Mouse (Mus musculus) layer of hippocampus, adult 11-12 months (tissue): ENCODE results near the gene Dnah14.
A peak's percentile ranks its signal among the peaks of the same experiment; 100 is the strongest.

Experiments
- DNase-seq: peaks from one replicate; pipeline ENCODE4 v3.0.0; 2022; ENCODE audit warnings: low spot score

Gene Dnah14

DNA sequence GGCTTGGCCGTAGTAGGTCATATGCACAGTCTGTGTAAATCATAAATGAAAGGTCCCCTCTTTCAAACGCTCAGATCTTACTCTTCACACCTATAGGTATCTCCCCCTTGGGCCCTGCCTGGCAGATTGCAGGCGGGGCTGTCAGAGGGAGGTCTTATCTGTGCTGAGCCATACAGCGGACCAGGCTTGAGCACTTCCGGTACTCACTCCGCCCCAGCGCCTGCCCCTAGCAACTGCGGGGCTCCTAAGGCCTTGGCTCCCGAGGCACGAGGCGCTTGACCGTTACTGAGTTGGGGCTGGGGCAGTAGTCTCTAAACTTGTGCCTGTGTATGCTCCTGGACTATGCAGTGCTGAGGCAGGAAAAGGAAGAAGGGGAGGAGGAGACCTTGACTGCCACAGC lies at the start of gene Dnah14:
Gene Dnah14, plus strand, starts transcription at position 238 of the 400 bp plus-strand sequence.
- DNase-seq: no peak

DNA sequence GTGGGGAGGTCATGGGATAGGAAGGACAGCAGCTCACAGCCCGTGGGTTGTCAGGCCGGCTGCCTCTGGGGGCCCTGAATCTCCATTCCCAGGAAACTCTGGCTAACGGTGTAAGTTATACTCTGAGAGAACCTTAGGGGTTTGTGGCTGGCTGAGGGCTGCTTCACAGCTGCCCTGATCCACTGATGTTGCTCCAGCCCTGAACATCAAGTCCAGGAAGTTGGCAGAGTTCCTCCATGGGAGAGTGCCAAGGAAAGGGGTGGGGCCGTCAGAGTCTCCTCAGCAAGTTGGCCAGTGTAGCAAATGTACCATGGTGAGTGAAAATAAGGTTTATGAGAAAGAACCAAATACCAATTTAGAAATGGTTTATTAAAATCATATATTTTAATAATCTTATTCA lies 47.0 kb upstream of the Dnah14 start:
- DNase-seq: peak; percentile 59

DNA sequence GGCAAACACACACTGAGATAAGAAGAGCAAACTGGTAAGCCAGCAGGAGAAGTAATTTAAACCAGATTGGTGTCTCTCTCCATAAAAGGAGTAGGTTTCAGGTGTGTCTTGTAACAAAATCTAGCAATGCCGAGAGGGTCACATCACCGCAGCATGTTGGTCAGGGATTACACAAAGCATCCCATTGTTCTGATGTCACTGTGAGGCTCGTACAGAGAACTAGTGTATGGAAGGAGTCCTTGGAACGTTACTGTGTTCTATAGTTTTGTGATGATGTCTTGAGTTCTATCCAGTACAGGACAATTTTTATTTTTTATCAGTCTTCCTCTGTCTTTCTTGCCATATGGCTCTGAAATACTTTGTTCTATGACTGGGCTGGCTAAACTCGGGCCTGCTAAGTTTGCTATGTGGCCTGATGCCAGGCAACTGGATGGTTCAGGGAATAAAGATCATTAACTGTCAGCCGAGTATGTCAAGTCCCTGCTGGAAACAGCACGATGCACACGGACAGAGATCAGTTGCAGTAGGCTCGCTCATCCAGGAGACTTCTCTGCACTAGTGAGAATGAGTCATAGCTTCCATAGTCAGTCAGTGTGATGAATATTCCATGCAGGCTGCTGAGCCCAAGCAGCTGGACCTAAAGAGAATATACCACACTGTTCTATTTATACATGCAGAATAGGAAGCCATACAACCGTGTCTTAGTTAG lies 41.0 kb upstream of the Dnah14 start:
- DNase-seq: peak; percentile 44

DNA sequence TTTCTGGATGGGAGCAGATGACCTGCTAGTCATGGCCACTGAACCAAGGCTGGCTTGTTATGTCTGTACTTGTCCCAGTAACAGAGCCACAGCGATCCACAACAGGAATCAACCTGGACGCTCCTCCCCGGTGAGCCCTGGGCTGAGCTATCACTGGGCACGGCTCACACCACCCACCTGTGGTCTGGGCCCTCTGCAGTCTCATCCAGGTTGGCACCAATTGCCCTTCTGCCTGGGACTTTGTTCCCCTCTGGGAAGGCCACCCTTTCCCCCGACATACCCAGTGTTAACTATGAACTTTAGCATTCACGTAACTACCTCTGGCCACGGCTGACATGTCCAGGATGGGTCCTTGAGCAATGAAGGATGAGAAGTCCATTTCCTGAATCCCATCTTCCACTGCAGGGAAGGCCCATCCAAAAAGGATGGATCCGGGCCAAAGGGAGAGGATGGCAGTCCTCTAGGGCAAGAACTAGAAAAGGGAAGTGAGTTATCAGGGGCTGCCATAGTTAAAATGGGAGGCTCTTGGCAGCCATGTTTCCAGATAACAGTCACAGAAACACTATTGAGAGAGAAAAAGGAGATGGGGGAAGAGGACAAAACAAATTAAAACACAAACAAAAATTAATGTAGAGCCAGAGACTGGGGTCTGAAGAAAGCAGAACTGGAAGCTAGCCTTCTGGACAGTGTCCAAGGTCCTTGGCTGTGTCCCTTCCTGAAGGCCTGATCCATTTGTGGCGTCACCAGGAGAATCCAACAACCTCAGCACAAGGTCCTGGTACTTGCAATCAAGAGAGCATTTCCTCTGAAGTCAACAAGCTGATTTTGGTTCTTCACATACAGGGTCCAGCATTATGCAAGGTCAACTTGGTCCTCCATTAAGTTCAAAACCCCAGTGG lies 38.5 kb upstream of the Dnah14 start:
- no peak for DNase-seq

DNA sequence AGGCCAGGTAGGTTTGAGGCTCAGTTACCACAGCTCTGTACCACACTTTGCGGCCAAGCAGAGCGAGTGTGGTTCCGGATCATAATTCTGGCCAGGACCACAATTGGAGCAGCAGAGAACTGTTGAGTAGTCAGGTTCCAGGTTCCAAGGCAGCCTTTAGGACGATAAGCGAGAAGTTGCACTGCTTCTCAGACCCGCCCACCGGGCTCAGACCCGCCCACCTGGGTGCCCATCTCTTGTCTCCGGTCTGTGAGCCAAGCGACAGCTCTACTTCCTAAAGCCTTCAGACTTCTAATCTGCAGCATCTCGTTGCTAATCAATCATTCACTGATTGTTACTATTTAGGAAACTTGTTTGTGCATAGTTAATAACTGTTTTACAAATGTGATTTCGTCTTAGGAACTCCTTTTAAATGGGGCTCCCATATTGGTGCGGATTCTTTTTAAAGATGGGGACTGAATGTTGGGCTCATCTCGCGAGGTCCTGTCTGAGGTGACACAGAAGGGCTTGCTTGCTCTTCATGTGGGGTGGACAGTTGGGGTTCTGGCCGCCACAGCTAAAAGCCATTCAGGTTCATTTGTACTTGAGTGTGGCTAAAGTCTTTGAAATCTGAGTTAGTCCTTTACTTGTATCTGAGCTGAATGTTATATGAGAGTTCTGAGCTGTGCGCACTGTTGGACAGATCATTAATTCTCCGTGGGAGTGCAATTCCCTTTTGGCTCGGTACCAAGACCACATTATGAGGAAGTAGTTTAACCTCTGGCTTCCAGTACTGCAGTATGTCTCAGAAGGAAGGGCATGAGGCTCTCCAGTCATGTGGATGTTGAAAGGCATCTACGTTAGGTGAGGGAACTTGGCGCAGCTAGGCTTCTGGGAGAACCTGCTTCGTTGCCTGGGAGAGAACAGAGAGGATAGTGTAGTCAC lies 36.3 kb upstream of the Dnah14 start:
- no peak for DNase-seq

DNA sequence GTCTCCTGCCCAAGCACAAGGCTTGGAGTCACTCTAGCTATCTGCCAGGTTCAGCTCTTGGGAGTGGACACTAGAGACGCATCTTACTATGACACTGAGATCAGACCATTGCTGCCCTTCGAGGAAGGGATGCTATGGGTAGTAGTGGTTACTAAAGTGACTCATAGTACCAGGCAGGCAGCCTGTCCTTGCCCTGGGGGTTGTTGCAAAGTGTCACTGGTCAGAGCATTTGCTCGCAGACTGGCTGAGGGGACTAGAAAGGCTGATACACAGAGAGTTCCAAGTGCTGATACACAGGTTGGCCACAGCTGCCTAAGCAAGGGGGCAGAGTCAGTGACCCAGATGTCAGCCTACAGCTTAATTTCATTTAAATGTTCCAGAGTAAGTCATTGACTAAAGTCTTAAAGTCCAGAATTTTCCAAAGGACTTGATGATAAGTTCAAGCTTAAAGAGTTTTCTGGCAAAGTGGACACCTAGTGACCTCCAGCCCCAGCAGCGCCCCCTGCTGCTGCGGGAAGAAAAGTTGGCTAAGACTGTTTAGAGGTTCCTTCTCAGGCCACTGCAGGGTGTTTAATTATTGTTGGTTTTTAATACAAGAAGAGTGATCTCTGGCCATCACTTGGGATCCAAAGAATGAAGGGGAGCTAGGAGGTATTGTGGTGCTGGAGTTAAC lies 32.5 kb upstream of the Dnah14 start:
- peak; percentile 35 for DNase-seq

DNA sequence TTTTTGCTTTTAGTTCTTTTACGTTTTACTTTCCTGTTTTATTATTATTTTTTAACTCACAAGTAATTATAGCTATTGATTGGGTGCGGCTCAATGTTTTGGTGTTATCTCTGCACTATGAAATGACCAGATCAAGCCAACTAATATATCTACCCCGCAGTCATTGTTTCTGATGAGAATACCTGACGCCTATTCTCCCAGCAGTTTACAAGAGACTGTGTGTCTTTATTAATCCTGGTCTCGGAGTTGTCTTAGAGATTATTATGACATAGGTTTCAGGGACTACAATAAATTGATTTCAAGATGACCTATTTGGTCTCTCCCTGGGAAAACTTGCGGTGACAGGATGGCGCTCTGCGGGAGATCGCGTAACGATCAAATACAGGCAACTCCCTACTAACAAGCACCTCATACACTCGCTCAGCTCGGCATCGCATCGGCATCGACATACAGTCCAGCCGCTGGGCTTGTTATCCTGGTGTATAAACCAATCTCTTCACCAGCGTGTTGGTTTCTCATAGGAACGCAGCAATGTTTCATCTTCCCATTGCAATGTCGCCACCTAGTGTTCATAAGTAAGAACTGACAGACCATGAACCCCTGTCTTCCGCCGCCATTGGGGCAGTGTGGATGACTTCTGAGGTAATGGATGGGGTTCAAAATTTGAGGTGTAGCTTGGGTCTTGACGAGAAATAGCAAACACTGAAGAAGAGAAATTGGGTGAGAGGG lies 31.2 kb upstream of the Dnah14 start:
- DNase-seq: peak; percentile 82

DNA sequence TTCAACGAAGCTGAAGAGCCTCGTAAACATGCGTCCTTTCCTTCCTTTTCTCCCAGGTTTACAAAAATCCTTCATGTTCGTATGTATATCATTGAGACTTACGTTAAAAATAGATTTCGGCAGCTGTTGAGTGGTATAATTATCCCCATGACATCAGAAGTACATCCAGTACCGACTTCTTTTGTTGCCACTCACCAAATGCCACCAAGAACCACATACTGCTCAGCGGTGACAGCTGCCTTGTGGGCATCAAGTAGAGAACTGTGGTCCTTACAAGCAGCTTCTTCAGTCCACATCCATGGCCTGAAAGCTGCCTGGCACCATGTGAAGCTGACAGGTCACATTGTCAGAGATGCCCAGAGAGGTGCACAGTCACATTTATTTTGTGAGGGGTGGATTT lies 26.4 kb upstream of the Dnah14 start:
- DNase-seq: peak; percentile 45

DNA sequence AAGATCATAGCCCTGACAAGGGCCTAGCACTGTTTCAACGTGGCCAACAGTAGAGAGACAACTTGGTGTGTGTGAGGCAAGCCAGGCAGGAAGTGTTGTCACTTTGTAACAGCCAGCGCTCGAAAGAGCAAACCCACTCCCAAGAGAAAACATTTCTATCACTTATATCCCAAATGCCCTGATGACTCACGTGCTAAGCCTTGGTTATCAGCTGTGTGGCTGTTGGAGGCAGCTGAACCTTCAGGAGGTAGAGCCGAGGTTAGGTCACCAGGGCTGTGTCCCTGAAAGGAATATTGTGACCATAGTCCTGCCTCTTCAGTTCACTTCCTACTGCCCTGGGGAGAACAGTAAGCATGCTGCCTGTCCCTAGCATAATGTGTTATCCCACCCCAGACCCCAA lies 25.5 kb upstream of the Dnah14 start:
- no peak for DNase-seq

DNA sequence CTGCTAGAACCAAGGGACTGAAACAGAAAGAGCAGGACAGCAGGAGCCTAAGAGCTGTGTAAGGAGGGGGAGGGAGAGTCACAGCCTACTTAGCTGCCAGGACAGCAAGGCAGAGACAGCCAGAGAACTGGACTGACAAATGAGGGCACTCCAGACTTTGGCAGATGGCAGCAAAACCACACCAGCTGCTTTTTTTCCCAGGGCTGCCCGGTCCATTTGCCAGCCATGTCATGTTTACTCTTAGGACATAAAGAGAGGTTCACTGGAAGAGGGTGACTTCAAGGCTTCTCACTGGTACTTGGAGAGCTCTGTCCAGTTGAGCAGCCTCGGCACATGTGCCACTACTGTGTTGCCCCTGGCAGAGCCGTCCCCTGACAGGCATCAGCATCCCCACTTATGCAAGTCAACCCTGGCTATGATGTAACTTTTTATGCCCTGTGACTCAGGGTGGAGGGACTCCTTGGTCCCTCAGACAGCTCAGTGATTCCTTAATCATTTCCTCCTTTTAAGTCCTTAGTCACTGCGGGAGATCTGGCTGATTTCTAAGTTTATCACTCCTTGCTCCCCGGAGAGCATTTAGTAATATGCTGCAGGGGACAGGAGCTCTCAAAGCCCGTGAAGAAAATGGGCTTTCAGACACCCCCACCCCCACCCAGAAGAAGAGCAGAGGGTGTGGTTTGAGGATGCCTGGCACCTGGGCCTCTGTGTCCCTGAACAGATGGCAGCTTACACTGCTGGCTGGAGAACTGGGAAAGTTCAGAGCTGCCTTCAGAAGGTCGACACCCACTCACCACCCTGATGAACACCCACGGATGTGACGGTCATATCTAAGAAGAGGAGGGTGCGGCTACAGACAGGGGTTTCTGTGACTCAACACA lies 23.6 kb upstream of the Dnah14 start:
- no peak for DNase-seq

DNA sequence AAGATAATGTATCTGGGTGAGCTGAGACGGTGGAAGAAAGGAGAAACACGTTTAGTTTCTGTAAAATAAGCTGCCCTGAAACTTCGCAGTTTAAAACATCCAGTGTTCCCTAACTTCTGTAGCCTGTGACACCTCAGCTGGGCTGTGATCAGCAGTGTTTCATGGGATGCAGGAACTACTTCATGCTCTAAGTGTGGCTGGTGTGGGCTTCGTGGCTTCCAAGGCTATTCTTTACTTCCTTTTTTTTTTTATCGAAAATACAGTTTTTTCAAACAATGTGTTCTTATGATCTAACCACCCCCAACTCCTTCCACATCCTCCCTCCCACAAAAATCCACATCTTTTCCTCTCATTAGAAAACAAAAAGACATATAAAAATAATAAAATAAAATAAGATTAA lies 20.9 kb upstream of the Dnah14 start:
- DNase-seq: no peak

DNA sequence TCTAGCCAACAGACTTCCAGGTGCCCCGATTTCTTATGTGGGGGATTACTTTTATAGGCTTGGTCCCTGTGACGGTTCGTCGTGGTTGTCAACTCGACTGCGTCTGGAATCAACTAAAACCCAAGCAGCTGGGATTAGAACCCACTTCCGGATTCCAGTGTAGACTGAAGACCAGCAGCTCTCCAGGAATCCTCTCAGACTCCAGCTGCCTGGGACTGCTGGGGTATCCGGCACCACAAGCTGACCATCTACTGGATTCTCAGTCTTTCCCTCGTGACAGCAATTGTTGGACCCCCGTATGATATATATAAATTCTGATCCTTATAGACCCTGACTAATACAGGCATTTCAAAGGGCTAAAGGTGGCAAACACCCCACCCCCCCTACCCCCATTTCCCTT lies 16.7 kb upstream of the Dnah14 start:
- DNase-seq: no peak

DNA sequence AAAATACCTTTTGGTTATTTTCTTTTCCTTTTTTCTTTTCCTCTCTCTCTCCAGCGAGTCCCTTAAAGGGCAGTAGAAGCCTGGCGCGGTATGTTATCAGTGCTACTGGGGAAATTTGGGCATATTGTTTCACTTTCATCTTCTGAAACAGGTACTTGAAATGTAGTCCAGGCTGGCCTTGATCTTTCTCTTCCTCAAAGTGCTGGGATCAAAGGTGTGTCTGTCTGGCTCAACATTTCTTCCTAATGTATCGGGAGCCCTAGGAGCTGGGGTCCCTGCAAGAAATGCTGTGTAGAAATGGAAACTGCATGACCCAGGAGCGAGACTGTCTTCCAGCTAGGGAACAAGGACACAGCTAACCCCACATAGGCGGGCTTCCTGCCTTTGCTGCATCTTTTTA lies 16.0 kb upstream of the Dnah14 start:
- DNase-seq: no peak

DNA sequence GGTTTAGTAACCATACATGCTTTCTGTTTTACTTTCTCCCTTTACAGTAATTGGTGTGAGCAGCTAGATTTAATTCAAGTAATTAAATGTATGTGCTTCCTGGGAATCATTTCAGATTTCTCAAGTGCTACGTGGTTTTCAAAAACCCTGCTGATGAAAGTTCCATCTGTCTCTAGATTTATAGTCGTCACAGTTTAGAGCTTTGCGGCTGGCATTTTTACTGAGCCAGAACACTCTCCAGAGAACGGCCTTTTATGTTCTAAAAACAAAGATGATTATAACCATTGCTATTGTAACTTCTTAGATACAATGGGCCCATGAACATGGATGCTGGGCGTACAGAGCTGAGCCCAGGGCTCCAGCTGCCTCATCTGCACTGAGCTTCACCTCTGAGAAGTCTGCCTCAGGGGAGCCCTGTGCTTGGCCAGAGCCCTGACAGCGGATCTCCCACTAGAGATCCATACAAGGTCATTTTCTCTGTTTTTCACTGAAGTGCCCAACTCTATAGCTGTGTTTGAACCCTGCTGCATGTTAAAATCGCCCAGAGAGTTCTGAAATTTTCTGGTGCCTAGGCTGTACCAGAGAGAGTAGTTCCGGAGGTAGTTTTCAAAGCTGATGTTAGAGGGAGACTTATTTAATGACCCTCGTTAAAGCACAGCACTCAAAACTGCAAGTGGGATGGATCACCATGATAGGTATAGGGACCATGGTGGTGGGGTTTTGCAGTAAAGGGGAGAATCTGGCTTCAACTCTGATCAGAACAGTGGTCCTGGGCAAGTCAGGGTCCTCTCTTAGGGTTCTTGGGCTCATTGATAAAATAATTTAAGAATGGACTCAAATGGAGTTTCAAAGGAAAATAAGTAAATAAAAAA lies 15.2 kb upstream of the Dnah14 start:
- no peak for DNase-seq

DNA sequence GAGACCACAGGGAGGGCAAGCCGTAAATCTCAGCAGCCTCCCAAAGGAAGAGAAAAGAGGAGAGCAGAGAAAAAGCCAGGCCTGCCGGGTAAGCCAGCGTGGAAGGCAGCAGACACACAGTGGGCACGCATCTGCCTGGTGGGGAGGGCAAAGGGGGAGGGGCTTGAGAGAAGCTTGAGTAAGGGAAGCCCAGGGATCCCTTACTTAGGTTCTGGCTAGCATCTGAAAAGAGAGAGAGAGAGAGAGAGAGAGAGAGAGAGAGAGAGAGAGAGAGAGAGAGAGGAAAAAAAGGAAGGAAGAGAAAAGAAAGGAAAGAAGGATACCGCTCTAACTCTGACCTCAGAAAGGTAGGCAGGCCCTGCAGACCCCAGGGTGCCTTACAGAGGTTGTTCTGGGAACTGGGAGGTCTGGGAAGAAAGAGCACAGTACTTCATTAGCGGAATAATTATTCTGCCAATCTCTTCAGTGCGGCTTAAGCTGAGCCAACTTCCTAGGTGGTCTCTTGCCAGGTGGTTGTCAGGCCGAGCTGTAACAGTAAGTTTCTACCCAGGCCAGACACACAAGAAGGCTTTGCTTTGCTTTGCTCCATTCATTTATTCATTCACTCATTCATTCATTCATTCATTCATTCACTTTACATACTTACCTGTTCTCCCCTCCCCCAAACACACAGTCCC lies 14.5 kb upstream of the Dnah14 start:
- DNase-seq: no peak

DNA sequence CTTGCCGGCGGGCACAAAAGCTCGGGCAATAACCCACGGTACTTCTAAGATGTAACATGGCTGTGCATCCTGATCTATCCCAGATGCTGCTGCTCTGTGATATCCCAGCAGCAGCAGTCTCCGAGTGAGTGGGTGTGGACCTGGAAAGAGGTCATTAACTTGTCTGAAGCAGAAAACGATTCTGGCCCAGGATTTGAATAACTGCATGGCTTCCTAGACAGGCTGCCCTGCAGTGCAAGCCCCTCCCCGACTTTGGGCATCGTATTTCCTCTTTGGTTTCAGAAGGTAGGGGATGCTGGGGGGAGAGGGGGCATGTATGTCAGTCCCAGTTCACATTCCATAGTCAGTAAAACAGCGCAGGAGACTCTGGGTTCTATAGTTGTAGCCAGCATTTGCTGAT lies 6.9 kb upstream of the Dnah14 start:
- DNase-seq: no peak

DNA sequence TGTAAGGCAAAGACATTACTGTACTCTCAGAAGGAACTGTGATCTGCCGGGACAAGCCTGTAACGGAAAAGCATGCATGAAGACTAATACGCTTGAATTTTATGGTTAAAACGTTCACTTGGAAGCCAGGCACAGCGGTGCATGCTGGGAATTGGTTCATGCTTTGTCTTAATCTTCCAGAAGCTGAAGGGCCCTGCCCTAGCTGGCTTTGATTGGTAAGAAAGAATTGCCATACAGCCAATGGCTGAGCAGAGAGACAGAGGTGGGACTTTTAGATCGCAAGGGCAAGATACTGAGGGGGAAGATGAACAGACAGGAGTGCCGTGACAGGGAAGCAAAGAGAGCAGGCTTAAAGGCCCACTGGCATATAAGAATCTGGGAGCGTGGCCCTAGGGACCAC lies 6.8 kb downstream of the Dnah14 start:
- DNase-seq: no peak

DNA sequence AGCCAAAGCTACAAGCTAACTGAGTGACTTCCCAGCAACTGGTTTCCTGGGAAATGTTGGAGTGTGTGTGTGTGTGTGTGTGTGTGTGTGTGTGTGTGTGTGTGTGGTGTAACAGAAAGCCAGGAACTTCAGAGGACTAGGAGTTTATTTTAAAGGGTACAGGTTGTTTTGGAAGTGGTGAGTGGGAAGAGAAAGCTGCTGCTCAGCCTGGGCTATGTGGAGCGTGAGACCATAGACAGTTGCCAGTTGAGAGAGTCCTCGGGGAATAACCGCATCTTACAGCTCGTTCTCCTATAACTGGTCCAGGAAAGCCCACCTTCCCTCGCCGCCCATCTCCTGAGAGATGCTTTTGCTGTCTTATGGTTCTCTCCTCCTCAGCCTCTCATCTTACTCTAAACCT lies 12.8 kb downstream of the Dnah14 start:
- no peak for DNase-seq

DNA sequence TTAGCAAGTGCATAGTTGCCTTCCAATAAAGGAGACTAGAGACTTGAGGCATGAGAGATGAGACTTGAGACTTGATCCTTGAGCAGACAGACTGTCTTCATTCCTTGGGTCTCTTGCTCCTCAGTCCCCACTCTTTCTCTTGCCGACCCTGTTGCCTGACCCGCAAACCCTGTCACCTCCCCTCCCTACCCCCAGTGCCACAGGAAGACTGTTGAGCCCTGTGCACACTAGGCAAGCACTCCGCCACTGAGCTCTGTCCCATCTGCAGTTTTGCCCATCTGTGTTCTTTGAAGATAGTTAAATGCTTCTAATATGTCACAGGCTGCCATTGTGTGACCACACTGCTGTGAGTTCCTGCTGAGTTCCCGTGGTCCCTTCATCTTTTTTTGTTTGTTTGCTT lies 23.0 kb downstream of the Dnah14 start:
- no peak for DNase-seq
